Mouse (Mus musculus): ENCODE data around the gene Gbp10.
"Not testable (repeated sequence)": the region's sequence is repeated elsewhere in the genome, so short reads cannot be mapped to it uniquely, and the experiment has no call there.

Gene Gbp10

GRCm38 (mm10) chr5:105239483-105240047, at the start of gene Gbp10:
TSS of gene Gbp10 (minus strand) at chr5:105239533.
- peak; percentile 14 for DNase-seq (ENCODE audit: low read depth, low spot score)

DNA sequence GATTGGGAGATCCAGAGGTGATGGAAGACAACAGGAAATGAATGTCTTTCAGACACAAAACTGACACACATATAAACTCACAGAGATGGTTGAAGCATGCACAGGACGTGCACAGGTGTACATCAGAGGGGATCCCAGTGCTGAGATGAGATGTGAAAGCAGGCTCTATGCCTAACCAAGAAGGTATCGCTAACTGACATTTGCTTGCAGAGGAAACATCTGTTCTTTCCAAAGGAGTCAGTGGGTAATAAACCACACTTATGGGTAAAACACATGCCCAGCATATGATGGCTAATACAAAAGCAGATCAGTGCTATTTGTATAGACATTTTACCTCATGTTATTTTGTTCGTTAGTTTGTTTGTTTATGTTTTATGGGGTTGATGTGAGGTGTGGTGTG, 21.3 kb upstream of the Gbp10 start:
- DNase-seq (ENCODE audit: low read depth, low spot score): not testable (repeated sequence)

DNA sequence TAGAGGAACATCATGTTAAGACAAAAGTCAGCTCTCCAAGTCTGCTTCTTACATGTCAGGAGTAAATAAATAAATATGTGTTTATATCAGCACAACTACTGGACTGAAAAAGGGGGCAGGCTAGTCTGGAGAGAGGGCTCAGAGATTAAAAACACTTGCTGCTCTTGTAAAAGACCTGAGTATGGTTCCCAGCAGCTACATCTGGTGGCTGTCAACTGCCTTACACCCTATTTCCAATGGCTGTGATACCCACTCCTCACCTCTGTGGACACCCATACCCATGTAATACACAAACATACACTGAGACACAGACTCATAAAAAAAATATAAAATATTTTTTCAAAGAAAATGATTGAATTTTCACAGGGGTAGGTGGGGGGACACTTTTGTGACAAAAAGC, 13.2 kb upstream of the Gbp10 start:
- no peak for DNase-seq (ENCODE audit: low read depth, low spot score)

- not testable (repeated sequence) for DNase-seq (ENCODE audit: low read depth, low spot score)
Measured at GRCm38 (mm10) chr5:105244741-105245140, 5.4 kb upstream of the Gbp10 start.

GRCm38 (mm10) chr5:105240982-105241381, 1.6 kb upstream of the Gbp10 start:
- not testable (repeated sequence) for DNase-seq (ENCODE audit: low read depth, low spot score)

DNA sequence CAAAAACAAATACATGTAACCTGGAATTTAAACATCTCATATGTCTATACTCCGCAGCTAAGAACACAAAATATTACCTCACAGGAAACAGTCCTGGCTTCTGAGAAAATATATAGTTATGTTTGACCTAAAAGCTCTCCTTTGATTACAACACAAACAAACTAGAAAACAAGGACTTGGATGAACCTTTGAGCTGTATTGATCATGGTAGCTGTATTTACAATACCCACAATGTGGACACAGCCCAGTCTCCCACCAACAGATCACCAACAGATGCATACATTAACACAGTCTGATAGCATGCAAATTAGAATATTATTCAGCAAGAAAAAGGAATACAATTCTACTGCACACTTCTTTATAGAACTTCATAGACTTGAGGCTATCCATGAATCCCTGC, 931 bp downstream of the Gbp10 start:
- DNase-seq (ENCODE audit: low read depth, low spot score): not testable (repeated sequence)

DNA sequence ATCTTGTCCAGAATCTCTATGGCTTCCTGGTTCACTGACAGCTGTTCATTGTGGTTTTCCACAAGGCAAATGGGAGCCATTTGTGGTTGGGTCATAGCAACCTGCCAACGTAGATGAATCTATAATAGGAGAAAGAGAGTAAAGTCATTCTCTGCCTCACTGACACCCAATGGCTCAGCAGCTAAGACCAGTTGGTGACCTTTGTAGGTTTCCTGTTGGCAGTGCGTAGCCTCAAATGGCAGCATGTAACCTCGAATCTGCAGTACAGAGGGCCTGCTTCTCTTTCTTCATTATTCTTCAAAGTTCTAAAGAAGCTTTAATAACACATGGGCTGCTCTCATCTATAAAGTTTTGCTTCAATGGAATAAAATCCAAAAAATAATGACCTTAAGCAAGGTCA, 3.3 kb downstream of the Gbp10 start:
- DNase-seq (ENCODE audit: low read depth, low spot score): not testable (repeated sequence)

GRCm38 (mm10) chr5:105208957-105209356, 30.4 kb downstream of the Gbp10 start:
- DNase-seq (ENCODE audit: low read depth, low spot score): not testable (repeated sequence)

GRCm38 (mm10) chr5:105200791-105201355, 38.5 kb downstream of the Gbp10 start:
- not testable (repeated sequence) for DNase-seq (ENCODE audit: low read depth, low spot score)

GRCm38 (mm10) chr5:105199149-105199548, 40.2 kb downstream of the Gbp10 start:
- not testable (repeated sequence) for DNase-seq (ENCODE audit: low read depth, low spot score)

DNA sequence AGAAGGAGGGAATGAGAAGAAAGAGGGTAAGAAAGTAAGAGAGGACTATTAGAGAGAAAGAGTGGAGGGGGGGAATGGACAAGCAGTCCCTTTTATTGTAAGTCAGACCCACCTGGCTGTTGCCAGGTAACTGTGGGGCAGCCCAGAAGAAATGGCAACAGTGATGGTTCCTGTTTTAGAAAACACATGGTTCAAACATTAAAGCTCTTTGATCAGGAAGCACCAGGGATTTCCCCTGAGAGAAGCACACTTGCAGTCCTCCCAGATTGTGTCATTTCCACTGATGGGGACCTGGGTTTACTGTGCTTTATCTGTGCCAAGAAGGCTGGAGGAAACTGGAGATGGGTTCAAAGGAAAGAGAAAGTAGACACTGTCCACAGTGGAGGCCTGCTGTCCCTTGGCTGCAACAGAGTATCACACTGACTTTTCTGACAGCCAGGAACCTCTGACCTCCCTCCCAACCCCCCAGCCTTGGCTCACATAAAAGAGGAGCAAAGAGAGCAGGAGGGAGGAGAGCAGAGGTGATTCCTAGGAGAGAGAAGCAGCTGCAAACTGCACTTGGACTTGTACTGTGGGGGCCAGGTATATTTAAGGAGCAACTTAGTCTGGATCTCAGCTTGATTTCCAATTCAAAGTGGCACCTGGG, 41.3 kb downstream of the Gbp10 start:
- DNase-seq (ENCODE audit: low read depth, low spot score): not testable (repeated sequence)

DNA sequence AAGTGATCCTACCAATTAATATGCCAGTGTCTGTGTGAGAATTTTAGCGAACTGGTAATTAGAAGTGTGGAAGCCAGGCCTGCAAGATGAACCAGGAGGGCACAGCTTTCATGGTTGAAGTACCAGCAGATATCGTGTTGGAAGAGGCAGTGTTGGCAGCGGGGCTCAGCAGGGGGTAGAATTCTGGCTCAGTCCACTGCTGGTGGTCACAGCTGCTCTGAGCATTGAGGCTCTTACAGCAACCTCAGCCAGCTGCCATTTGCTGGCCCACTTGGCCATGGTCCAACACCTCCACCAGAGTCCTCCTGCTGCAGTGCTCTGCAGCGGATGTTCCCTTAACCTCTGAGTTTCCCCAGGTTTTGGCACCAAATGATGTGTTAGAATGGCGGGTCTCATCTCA, 43.0 kb downstream of the Gbp10 start:
- not testable (repeated sequence) for DNase-seq (ENCODE audit: low read depth, low spot score)

DNA sequence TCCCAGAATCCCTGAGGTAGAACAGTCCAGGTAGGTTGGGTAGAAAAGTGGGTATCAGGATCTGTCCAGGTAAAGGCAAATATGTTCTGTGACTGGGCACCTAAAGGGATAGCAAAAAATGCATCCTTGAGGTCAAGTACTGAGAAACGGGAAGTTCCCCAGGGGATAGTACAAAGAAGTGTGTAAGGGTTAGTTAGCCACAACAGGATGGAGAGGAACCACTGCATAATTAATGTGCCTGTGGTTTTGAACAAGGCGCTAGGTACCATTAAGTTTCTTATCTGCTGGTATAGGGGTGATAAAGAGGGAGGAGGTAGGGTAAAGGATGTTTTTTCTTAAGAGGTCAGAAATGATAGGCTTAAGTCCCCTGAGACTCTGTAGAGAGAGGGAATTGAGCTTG, 46.8 kb downstream of the Gbp10 start:
- DNase-seq (ENCODE audit: low read depth, low spot score): not testable (repeated sequence)

DNA sequence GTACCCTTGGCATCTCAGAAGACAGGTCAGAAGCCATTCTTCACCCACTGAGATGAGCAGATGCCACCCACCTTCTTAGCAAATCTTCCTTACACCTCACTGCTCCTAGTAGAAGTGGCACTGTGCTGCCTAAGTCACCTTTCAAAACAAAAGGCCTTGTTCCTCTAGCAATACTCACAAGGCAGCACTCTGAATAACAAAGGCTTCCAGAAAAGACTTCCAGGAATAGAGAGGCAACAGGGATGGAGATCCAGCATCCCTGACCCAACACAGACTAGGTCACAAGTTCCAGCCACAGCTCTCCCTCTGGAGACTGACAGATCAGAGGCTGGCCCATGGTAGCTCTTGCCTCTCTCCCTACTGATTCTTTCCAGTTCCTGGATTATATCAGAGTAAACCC, 57.9 kb downstream of the Gbp10 start:
- no peak for DNase-seq (ENCODE audit: low read depth, low spot score)
